Mouse (Mus musculus): ENCODE data around the gene Rpl23a. TPM values are rescaled to one million over a fixed set of nuclear protein-coding genes. Genes with fewer than 3 reads are reported as not detected.
A peak's percentile ranks its signal among the peaks of the same experiment; 100 is the strongest.

Gene Rpl23a
- polyA plus RNA-seq, 1 experiment from 2014 or later: 1,029 TPM

- Histone ChIP-seq H3K36me3 (replicated peaks; ENCODE audit: control insufficient read depth, insufficient read depth) (peaks cover 34% of the 10 kb centered on the region), H3K4me1 (replicated peaks; ENCODE audit: control insufficient read depth, insufficient read depth, low read length) (peaks cover 35% of the 10 kb centered on the region), H3K4me3 (replicated peaks; ENCODE audit: low read length) (peak overlapping the region; percentile 53), H3K9me3 (ENCODE audit: control insufficient read depth, low read length) (no peaks in the 10 kb centered on the region), H3K9ac (peak overlapping the region; percentile 57), H3K27ac (peak overlapping the region; percentile 66), H3K4me2 (replicated peaks) (peak overlapping the region; percentile 55), H3K27me3 (ENCODE audit: control insufficient read depth, insufficient read depth, low read length) (peaks cover 5% of the 10 kb centered on the region; the same call in 1 of the 2 replicates)
- under 1% methylated on average over 62 of the region's 84 CpGs for WGBS
- DNase-seq (ENCODE audit: low spot score) (peak; percentile 95), ATAC-seq (ENCODE audit: low FRiP score) (peak; percentile 87)
Observed at GRCm38 (mm10) chr11:78177903-78178858, 5.2 kb downstream of the Rpl23a start.

GRCm38 (mm10) chr11:78177437-78177836 lies 5.9 kb downstream of the Rpl23a start:
- no peak for DNase-seq (ENCODE audit: low spot score)
- ATAC-seq (ENCODE audit: low FRiP score): no peak
- peak overlapping the region; percentile 57; the same call in 1 of the 2 replicates for H3K9ac ChIP-seq

GRCm38 (mm10) chr11:78176905-78177331 lies 6.5 kb downstream of the Rpl23a start:
- under 1% methylated on average over 23 of the region's 23 CpGs for WGBS
- H3K27me3 ChIP-seq (ENCODE audit: control insufficient read depth, insufficient read depth, low read length): peaks cover 5% of the 10 kb centered on the region; the same call in 1 of the 2 replicates
- H3K27ac ChIP-seq: no peak overlapping the region
- H3K9me3 ChIP-seq (ENCODE audit: control insufficient read depth, low read length): no peaks in the 10 kb centered on the region
- H3K36me3 ChIP-seq (replicated peaks; ENCODE audit: control insufficient read depth, insufficient read depth): peaks cover 30% of the 10 kb centered on the region
- peaks cover 28% of the 10 kb centered on the region for H3K4me1 ChIP-seq (replicated peaks; ENCODE audit: control insufficient read depth, insufficient read depth, low read length)
- ATAC-seq (ENCODE audit: low FRiP score): no peak
- H3K4me3 ChIP-seq (replicated peaks; ENCODE audit: low read length): peak overlapping the region; percentile 53
- H3K4me2 ChIP-seq (replicated peaks): peak overlapping the region; percentile 55
- peak overlapping the region; percentile 44; the same call in 1 of the 2 replicates for H3K9ac ChIP-seq
- no peak for DNase-seq (ENCODE audit: low spot score)

More at GRCm38 (mm10) chr11:78177437-78177836, 5.9 kb downstream of the Rpl23a start:
- Histone ChIP-seq H3K9me3 (ENCODE audit: control insufficient read depth, low read length) (no peaks in the 10 kb centered on the region), H3K4me1 (replicated peaks; ENCODE audit: control insufficient read depth, insufficient read depth, low read length) (peaks cover 34% of the 10 kb centered on the region), H3K36me3 (replicated peaks; ENCODE audit: control insufficient read depth, insufficient read depth) (peaks cover 34% of the 10 kb centered on the region), H3K27me3 (ENCODE audit: control insufficient read depth, insufficient read depth, low read length) (peaks cover 5% of the 10 kb centered on the region; the same call in 1 of the 2 replicates), H3K4me3 (replicated peaks; ENCODE audit: low read length) (peak overlapping the region; percentile 53), H3K4me2 (replicated peaks) (peak overlapping the region; percentile 55), H3K27ac (no peak overlapping the region; the same call in 1 of the 2 replicates)
- under 1% methylated on average over 10 of the region's 10 CpGs for WGBS

GRCm38 (mm10) chr11:78176402-78176862 lies 7.0 kb downstream of the Rpl23a start, which contains the start of the genes Nek8 and Tlcd1:
Gene Nek8 (minus strand): TSS chr11:78176675.
Gene Tlcd1 (plus strand): TSS chr11:78176711.
- H3K9ac ChIP-seq: peak within 1 kb of the TSS; percentile 44; the same call in 1 of the 2 replicates
- DNase-seq (ENCODE audit: low spot score) (peak; percentile 78), ATAC-seq (ENCODE audit: low FRiP score) (peak; percentile 54; the same call in 1 of the 2 replicates)
- H3K27me3 ChIP-seq (ENCODE audit: control insufficient read depth, insufficient read depth, low read length): peaks cover 5% of the 10 kb centered on the region; the same call in 1 of the 2 replicates
- peak within 1 kb of the TSS; percentile 55 for H3K4me2 ChIP-seq (replicated peaks)
- H3K4me3 ChIP-seq (replicated peaks; ENCODE audit: low read length): peak within 1 kb of the TSS; percentile 53
- under 1% methylated on average over 32 of the region's 32 CpGs for WGBS
- H3K27ac ChIP-seq: peak within 1 kb of the TSS; percentile 55; the same call in 1 of the 2 replicates
- H3K9me3 ChIP-seq (ENCODE audit: control insufficient read depth, low read length): no peaks in the 10 kb centered on the region
- peaks cover 24% of the 10 kb centered on the region for H3K4me1 ChIP-seq (replicated peaks; ENCODE audit: control insufficient read depth, insufficient read depth, low read length)
- peaks cover 25% of the 10 kb centered on the region for H3K36me3 ChIP-seq (replicated peaks; ENCODE audit: control insufficient read depth, insufficient read depth)

GRCm38 (mm10) chr11:78175771-78176401 lies 7.5 kb downstream of the Rpl23a start:
- peaks cover 20% of the 10 kb centered on the region for H3K36me3 ChIP-seq (replicated peaks; ENCODE audit: control insufficient read depth, insufficient read depth)
- peaks cover 5% of the 10 kb centered on the region; the same call in 1 of the 2 replicates for H3K27me3 ChIP-seq (ENCODE audit: control insufficient read depth, insufficient read depth, low read length)
- peak overlapping the region; percentile 53 for H3K4me3 ChIP-seq (replicated peaks; ENCODE audit: low read length)
- peak overlapping the region; percentile 44; the same call in 1 of the 2 replicates for H3K9ac ChIP-seq
- peak overlapping the region; percentile 55 for H3K4me2 ChIP-seq (replicated peaks)
- 3% methylated on average over 9 of the region's 10 CpGs for WGBS
- H3K27ac ChIP-seq: peak overlapping the region; percentile 55; the same call in 1 of the 2 replicates
- DNase-seq (ENCODE audit: low spot score) (no peak), ATAC-seq (ENCODE audit: low FRiP score) (no peak)
- no peaks in the 10 kb centered on the region for H3K9me3 ChIP-seq (ENCODE audit: control insufficient read depth, low read length)
- H3K4me1 ChIP-seq (replicated peaks; ENCODE audit: control insufficient read depth, insufficient read depth, low read length): peaks cover 24% of the 10 kb centered on the region

GRCm38 (mm10) chr11:78174506-78174905 lies 8.9 kb downstream of the Rpl23a start:
- Histone ChIP-seq H3K36me3 (replicated peaks; ENCODE audit: control insufficient read depth, insufficient read depth) (peaks cover 6% of the 10 kb centered on the region), H3K27me3 (ENCODE audit: control insufficient read depth, insufficient read depth, low read length) (peaks cover 5% of the 10 kb centered on the region; the same call in 1 of the 2 replicates), H3K9ac (no peak overlapping the region), H3K27ac (no peak overlapping the region), H3K4me2 (replicated peaks) (no peak overlapping the region), H3K4me3 (replicated peaks; ENCODE audit: low read length) (no peak overlapping the region), H3K9me3 (ENCODE audit: control insufficient read depth, low read length) (no peaks in the 10 kb centered on the region), H3K4me1 (replicated peaks; ENCODE audit: control insufficient read depth, insufficient read depth, low read length) (peaks cover 21% of the 10 kb centered on the region)
- 91% methylated on average over 3 of the region's 3 CpGs for WGBS
- no peak for ATAC-seq (ENCODE audit: low FRiP score)
- DNase-seq (ENCODE audit: low spot score): no peak

GRCm38 (mm10) chr11:78172748-78173383 lies 10.5 kb downstream of the Rpl23a start:
- DNase-seq (ENCODE audit: low spot score) (no peak), ATAC-seq (ENCODE audit: low FRiP score) (no peak)
- peaks cover 10% of the 10 kb centered on the region for H3K4me1 ChIP-seq (replicated peaks; ENCODE audit: control insufficient read depth, insufficient read depth, low read length)
- H3K27me3 ChIP-seq (ENCODE audit: control insufficient read depth, insufficient read depth, low read length): peaks cover 5% of the 10 kb centered on the region; the same call in 1 of the 2 replicates
- no peak overlapping the region for H3K9ac ChIP-seq
- H3K9me3 ChIP-seq (ENCODE audit: control insufficient read depth, low read length): no peaks in the 10 kb centered on the region
- no peak overlapping the region for H3K4me3 ChIP-seq (replicated peaks; ENCODE audit: low read length)
- no peak overlapping the region for H3K27ac ChIP-seq
- H3K4me2 ChIP-seq (replicated peaks): no peak overlapping the region
- H3K36me3 ChIP-seq (replicated peaks; ENCODE audit: control insufficient read depth, insufficient read depth): no peaks in the 10 kb centered on the region
- WGBS: 86% methylated on average over 19 of the region's 19 CpGs

GRCm38 (mm10) chr11:78172034-78172747 lies 11.2 kb downstream of the Rpl23a start:
- Histone ChIP-seq H3K27me3 (ENCODE audit: control insufficient read depth, insufficient read depth, low read length) (peaks cover 4% of the 10 kb centered on the region; the same call in 1 of the 2 replicates), H3K27ac (no peak overlapping the region), H3K9ac (no peak overlapping the region), H3K36me3 (replicated peaks; ENCODE audit: control insufficient read depth, insufficient read depth) (no peaks in the 10 kb centered on the region), H3K9me3 (ENCODE audit: control insufficient read depth, low read length) (no peaks in the 10 kb centered on the region), H3K4me2 (replicated peaks) (no peak overlapping the region), H3K4me1 (replicated peaks; ENCODE audit: control insufficient read depth, insufficient read depth, low read length) (peaks cover 5% of the 10 kb centered on the region; the same call in 1 of the 2 replicates), H3K4me3 (replicated peaks; ENCODE audit: low read length) (no peak overlapping the region)
- 84% methylated on average over 16 of the region's 16 CpGs for WGBS
- ATAC-seq (ENCODE audit: low FRiP score) (no peak), DNase-seq (ENCODE audit: low spot score) (no peak)
